Mouse (Mus musculus) CD4-positive, CD25-positive, alpha-beta regulatory T cell, adult 4 months (primary cell): ENCODE measurements around the gene Cux1. TPM values are rescaled to one million over a fixed set of nuclear protein-coding genes. Genes with fewer than 3 reads are reported as not detected.
"Not testable (repeated sequence)": the region's sequence is repeated elsewhere in the genome, so short reads cannot be mapped to it uniquely, and the experiment has no call there.

Experiments
- ATAC-seq: one replicate; pipeline ENCODE4 v1.8.0; 2017
- polyA plus RNA-seq, 2 experiments: library from polyadenylated mRNA; unstranded; fragments of 100-300 nt; shearing (Covaris generic); gene quantifications; one replicate each; pipeline ENCODE4 v1.2.1; 2017

The Cux1 gene
- polyA plus RNA-seq, 2 experiments from 2014 or later = 48.1 to 69.0 TPM

DNA sequence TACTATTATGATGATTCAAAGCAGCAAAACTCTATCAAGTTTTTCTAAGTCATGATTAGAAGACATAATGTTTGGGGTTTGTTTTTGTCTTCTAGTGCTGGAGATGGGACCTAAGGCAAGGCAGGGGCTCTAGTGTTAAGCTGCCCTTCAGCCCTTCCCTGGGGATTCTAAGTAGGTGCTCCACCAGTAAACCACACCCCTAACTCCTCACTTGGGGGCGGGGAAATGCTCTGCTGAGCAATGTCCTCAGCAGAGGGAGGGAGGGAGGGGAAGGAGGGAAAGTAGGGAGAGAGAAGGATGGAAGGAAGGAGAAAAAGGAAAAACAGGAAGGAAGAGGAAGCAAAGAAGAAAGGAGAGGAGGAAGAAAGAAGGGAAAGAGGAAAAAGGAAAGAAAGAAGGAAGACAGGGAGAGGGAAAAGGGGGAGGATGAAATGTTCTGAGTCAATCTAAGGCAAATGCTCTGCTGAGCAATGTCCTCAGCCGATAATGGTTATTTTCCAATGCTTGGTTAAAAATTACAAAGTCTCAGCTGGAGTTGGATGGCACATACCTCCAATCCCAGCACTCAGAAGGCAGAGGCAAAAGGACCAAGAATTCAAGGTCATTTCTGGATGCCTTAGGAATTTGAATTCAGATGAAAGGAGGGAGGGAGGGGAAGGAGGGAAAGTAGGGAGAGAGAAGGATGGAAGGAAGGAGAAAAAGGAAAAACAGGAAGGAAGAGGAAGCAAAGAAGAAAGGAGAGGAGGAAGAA lies 96.1 kb downstream of the Cux1 start:
- not testable (repeated sequence) for ATAC-seq

- ATAC-seq = no peak
Observed at GRCm38 (mm10) chr5:136469301-136469700, 98.0 kb downstream of the Cux1 start.

DNA sequence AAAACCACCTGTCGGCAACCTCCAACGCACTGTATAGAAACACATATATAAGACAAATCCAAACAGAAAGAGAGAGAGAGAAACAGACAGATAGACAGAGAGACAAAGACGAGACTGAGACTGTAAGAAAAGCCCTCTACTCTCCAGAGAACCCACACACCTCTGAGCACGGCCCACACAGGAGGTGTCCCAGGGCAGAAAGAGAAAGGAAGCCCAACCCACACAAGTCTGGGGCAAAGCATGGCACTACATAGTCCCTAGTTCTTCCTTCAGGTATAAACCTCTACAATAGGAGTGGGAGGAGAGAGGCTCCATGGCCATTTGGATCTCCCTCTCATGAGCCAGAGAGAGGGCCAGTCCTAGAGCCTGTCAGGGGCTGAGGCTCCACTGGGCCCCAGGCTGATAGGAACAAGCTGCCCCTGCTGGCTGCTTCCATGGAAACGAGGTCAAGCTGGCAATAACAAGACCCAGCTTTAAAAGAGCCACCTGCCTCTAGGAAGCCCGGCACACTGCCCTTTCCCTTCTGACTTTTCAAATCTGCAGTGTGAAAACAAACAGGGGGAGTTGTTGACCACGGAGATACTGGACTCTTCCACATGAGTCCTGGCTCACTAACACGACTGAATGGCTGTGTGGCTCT lies 99.8 kb downstream of the Cux1 start:
- ATAC-seq = peak; percentile 64

DNA sequence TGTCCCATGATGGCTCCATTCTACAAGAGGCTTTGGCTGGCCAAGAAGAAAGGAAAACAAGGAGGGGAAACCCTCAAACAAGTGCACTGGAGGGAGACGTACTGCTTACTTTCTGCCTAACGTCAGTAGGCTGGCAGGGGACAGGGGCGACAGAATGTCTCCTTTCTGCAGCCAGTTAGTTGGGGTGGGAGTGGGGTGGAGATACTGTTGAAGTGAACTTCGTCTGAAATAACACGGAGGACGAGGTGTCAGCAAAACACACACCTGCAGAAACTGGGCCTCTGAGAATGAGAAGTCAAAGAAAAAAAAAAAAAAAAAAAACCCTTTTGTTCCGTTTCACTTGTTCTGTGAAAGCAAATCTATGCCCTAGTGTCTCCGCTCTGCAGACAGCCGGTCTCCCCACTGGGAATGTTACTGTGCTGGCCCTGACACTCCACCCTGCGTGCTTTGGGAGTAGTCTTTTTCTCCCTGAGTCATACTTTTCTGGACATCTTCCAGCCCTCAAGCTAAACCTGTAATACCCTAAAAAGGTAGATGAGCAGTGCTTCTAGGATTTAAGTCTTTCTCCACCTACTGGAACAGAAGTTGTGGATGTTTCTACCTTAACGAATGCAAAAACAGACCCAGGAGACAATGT lies 101.4 kb downstream of the Cux1 start:
- ATAC-seq = peak; percentile 45

DNA sequence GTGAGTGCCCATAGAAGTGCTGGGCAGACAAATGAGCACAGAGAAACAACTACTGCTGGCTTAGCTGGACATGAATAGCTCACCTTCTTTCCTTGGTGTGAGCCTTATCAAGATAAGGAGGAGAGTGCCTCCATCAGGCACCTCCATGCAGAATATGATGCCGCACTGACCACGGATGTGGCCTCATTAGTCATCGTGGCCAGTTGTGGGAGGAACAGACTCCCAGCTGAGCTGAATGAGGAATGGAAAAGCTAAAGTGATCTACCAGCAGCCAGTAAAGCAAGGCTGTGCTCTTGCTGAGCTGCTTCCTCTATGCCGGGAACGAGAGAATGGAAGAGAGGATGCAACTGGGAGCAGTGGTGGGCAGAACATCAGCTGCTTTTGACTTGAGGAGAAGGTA lies 101.9 kb downstream of the Cux1 start:
- ATAC-seq = peak; percentile 12

DNA sequence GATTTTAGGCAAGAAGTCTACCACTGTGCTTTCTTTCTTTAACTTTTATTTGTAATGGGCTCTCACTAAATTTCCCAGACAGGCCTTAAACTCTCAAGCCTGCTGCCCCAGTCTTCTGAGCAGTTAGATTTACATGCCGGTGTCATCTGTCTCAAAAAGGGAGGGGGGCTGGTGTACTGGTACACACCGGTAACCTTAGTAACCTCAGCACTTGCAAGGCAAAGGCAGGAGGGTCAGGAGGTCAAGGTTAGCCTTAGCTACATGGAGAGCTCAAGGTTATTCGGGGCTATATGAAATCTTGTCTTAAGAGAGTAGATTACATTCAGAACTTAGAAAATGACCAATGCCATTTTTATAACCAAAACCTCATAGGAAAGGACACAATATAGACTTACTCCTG lies 102.4 kb downstream of the Cux1 start:
- no peak for ATAC-seq

- ATAC-seq = no peak
Observed at GRCm38 (mm10) chr5:136464128-136464527, 103.2 kb downstream of the Cux1 start.

DNA sequence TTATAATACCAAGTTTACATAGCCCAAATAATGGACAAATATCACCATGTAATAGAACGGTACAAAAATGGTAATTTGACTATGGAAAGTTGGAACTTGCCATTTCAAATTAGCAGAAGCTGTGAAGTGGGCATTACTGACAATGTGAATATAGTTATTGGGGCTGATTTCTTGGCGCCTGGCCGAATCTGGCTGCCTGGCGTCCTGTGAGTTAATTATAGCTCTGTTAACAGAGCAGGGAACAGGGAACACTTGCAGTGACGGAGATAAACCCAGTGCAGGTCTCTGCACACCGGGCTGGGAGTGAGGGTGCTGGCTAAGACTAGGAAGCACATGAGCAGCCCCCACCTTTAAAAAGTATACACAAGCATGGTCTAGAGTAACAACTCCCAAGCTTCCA lies 104.7 kb downstream of the Cux1 start:
- no peak for ATAC-seq

DNA sequence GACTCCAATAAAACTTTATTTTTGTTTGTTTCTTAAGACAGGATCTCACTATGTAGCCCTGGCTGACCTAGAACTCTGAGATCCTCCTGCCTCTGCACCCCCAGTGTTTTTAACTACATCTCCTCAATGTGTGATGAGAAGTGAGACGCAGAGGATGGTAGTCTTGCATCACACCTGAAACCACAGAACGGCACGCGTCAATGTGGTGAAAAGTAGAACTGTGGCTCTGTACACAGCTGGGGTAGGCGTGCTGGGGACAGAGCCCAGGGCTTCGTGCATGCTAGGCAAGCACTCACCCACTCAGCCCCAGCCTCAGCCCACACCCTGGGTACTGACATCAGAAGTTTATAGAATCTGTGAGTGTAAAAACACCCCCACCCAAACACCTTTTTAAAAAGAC lies 107.4 kb downstream of the Cux1 start:
- peak; percentile 83 for ATAC-seq

- peak; percentile 22 for ATAC-seq
Observed at GRCm38 (mm10) chr5:136458893-136459499, 108.3 kb downstream of the Cux1 start.

GRCm38 (mm10) chr5:136458102-136458863 lies 109.0 kb downstream of the Cux1 start:
- ATAC-seq = peak; percentile 24

- no peak for ATAC-seq
Observed at GRCm38 (mm10) chr5:136456395-136456794, 110.9 kb downstream of the Cux1 start.

- ATAC-seq = no peak
Observed at GRCm38 (mm10) chr5:136452681-136453080, 114.6 kb downstream of the Cux1 start.

GRCm38 (mm10) chr5:136449801-136450200 lies 117.5 kb downstream of the Cux1 start:
- peak; percentile 92 for ATAC-seq

GRCm38 (mm10) chr5:136445967-136446366 lies 121.3 kb downstream of the Cux1 start:
- ATAC-seq = no peak

DNA sequence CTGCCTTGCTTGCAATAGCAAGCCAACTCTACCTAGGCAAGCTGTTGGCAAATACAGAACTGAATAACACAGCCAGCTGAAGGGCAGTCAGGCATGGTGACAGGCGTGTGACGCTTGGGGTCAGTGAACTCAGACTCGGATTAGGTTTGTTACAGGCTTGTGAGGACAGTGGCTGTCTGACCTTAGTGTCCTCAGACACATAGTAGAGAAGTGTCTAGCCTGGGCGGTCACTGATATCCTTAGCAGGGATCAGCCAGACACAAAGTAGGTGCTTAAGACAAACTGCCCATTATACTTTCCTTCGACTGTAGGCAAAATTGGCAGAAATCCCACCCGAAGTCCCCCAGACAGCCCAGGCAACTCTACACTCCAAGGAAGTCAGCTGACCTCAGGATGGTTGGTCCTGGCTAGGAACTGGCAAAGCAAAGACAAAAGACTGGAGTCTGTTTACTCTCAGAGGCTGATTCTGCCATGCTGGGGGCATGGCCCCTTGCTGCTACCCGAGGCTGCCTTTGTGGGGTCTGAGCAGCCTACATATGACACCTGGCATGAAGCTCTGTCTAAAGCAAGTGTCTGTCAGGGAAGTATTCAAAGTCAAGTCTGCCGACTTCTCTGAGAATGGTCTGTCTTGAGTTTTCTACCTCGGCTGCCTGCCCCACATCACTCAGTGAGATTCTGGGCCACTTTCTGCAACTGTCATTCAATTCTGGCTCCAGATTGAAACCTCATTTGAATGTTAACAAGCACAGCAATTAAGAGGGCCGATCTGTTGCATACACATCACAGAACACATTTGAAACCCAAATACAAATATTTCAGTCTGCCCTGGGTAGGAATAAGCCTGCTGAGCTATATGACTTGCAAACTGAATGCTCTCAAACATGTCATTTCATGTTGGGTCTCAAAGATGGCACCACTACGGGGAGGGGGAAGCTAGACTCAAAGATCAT lies 124.8 kb downstream of the Cux1 start:
- no peak for ATAC-seq

DNA sequence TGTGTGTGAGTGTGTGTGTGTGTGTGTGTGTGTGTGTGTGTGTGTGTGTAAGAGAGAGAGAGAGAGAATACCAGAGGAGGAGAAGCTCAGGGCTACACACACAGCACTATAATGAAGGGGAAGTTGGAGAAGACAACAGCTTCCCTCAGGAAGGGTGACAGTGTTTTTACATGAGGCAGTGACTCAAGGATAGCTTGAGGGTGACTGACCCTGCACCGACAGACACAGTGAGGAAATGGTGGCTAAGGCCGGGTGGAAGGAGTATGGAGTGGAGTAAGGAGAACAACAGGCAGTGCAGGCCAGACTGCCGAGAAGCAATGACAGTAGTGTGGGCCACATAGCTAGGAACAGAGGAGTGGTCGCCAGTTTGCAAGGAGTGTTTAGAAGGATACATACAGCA lies 137.6 kb downstream of the Cux1 start:
- no peak for ATAC-seq

- ATAC-seq = no peak
Observed at GRCm38 (mm10) chr5:136428498-136429060, 138.7 kb downstream of the Cux1 start.

GRCm38 (mm10) chr5:136427772-136428497 lies 139.4 kb downstream of the Cux1 start:
- ATAC-seq = no peak

GRCm38 (mm10) chr5:136427121-136427771 lies 140.0 kb downstream of the Cux1 start:
- no peak for ATAC-seq
